Mouse (Mus musculus) forebrain, embryonic 10.5 days (tissue): ENCODE measurements at regions not wholly inside any gene's neighbourhood (a gene's known extent, or its start where the extent isn't known, plus 50 kb on each side); places are given as distances from the start of the nearest gene placed in this dataset.

ENCODE experiments used
- DNase-seq: peaks from one replicate; pipeline ENCODE4 v3.0.0-alpha.2; 2017; ENCODE audit warnings: low spot score; ENCODE audit errors: extremely low spot score
- H3K27ac ChIP-seq: fragments of 300-500 bp; sonication (generic); 2 replicates; pipeline ENCODE4 v1.5.1; 2016; ENCODE audit warnings: mild to moderate bottlenecking
- H3K27me3 ChIP-seq: fragments of 300-500 bp; sonication (generic); 2 replicates; pipeline ENCODE4 v1.6.1; 2016; ENCODE audit warnings: mild to moderate bottlenecking; ENCODE audit not compliant: poor library complexity, severe bottlenecking
- H3K36me3 ChIP-seq: fragments of 300-500 bp; sonication (generic); replicated peaks from 2 replicates; pipeline ENCODE4 v1.6.1; 2016; ENCODE audit warnings: mild to moderate bottlenecking, moderate library complexity
- H3K4me1 ChIP-seq: fragments of 300-500 bp; sonication (generic); 2 replicates; pipeline ENCODE4 v1.6.1; 2016
- H3K4me3 ChIP-seq: fragments of 300-500 bp; sonication (generic); 2 replicates; pipeline ENCODE4 v1.5.1; 2016; ENCODE audit warnings: mild to moderate bottlenecking, moderate library complexity
- H3K9me3 ChIP-seq: fragments of 300-500 bp; sonication (generic); 2 replicates; pipeline ENCODE4 v1.6.1; 2016; ENCODE audit warnings: mild to moderate bottlenecking, moderate library complexity
- WGBS: fragments of 180-500 bp; shearing (Covaris S2); methylation state at CpG from one replicate; pipeline ENCODE4 v1.1.7; 2016; 5-methylcytosine and 5-hydroxymethylcytosine counted together

- Histone ChIP-seq H3K9me3 (no peaks in the 10 kb centered on the region), H3K36me3 (no peaks in the 10 kb centered on the region), H3K4me1 (no peaks in the 10 kb centered on the region), H3K27me3 (no peaks in the 10 kb centered on the region), H3K27ac (no peak overlapping the region), H3K4me3 (no peak overlapping the region)
- DNase-seq = no peak
These were observed 417.2 kb downstream of the Sqor start for GRCm38 (mm10) chr2:123182208-123182607.

- no peaks in the 10 kb centered on the region for H3K27me3 ChIP-seq
- no peaks in the 10 kb centered on the region for H3K36me3 ChIP-seq
- H3K9me3 ChIP-seq = no peaks in the 10 kb centered on the region
- H3K27ac ChIP-seq = no peak overlapping the region
- 74% methylated on average over 3 of the region's 3 CpGs for WGBS
- no peak overlapping the region for H3K4me3 ChIP-seq
- DNase-seq = no peak
- H3K4me1 ChIP-seq = no peaks in the 10 kb centered on the region
These were observed 426.0 kb downstream of the Sqor start for GRCm38 (mm10) chr2:123190795-123191582.

- H3K4me3 ChIP-seq = no peak overlapping the region
- no peak overlapping the region for H3K27ac ChIP-seq
- 45% methylated on average over 1 of the region's 1 CpGs for WGBS
- no peaks in the 10 kb centered on the region for H3K4me1 ChIP-seq
- no peaks in the 10 kb centered on the region for H3K27me3 ChIP-seq
- DNase-seq = no peak
- no peaks in the 10 kb centered on the region for H3K9me3 ChIP-seq
- no peaks in the 10 kb centered on the region for H3K36me3 ChIP-seq
These were observed 429.5 kb downstream of the Sqor start for GRCm38 (mm10) chr2:123194533-123194932.
